Mouse (Mus musculus) brain, embryonic 14.5 days (tissue): ENCODE results near the gene Kcnab2.

Experiments used
- CTCF ChIP-seq: fragments of 200-500 bp; IDR thresholded peaks from 2 replicates; pipeline ENCODE4 v1.5.1; 2012; ENCODE audit warnings: inconsistent platforms, mild to moderate bottlenecking, moderate library complexity, borderline replicate concordance; ENCODE audit not compliant: insufficient read depth, insufficient read length; ENCODE audit errors: extremely low read depth
- POLR2A ChIP-seq: fragments of 200-500 bp; IDR thresholded peaks from 2 replicates; pipeline ENCODE4 v1.6.1; 2012; ENCODE audit warnings: mild to moderate bottlenecking, inconsistent platforms, borderline replicate concordance; ENCODE audit not compliant: poor library complexity, insufficient read depth, insufficient read length, severe bottlenecking; ENCODE audit errors: extremely low read depth

DNA sequence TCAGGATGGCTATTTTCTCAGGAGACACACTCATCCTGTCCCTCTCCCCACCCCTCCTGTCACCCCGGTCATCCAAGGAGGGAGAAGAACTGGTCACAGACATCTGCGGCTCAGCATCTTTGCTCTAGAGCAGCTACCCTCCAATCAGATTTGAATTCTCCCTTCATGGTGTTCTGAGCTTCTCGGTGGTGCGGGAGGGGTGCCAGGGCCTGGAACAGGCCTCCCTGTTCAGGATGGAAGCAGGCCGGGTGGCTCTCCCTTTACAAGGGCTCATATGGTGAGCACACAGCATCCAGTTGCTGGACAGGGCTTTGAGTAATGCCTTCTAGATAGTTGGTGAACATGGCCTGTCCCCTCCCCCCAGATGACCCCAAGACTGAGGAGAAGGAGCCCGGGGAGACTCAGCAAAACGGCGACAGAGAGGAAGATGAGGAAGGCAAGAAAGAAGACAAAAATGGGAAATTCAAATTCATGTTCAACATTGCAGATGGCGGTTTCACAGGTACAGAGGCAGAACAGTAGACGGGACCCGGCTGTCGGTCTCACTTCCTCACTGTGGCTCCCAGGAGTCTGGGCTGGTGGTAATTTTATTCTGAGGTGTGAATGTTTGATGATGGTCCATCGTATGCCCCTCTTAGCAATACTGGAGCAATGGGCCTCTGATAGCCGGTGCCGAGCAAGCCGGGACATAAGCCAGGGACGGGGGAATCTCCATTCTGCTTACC is 95.0 kb downstream of the Kcnab2 start:
- TF ChIP-seq CTCF = no peak
- no peak for TF ChIP-seq POLR2A
